Comparison of ENCODE assay signal across 19 mouse cellular contexts in genomic region chr5:67091766-67092165, GRCm38 (mm10). TPM values are rescaled to one million over a fixed set of nuclear protein-coding genes. Genes with fewer than 3 reads are reported as not detected.
DNase-seq lines count a peak whose midpoint lies in the region; ATAC-seq and TF ChIP-seq lines count a peak whose summit lies in the region.
"Had no signal": no experiment of that assay in that cellular context is flagged by ENCODE, and none has a peak within 500 bp of the region (broad histone marks: within the 10 kb centered on the region; RNA-seq: fewer than 3 reads in every experiment).

No protein-coding gene starts in this region.

- H3K9ac ChIP-seq in midbrain, embryonic 11.5 days (ENCODE audit: low read length): no peak overlapping the region
- no peak overlapping the region for H3K9ac ChIP-seq in hindbrain, embryonic 13.5 days
- H3K9ac ChIP-seq in midbrain, postnatal 0 days (replicated peaks; ENCODE audit: low read length, poor library complexity, severe bottlenecking): no peak overlapping the region
- H3K9ac ChIP-seq: intestine, embryonic 15.5 days; kidney, embryonic 15.5 days; lung, embryonic 14.5 days had no signal

- H3K4me2 ChIP-seq in midbrain, embryonic 11.5 days: no peak overlapping the region
- no peak overlapping the region for H3K4me2 ChIP-seq in hindbrain, embryonic 13.5 days
- no peak overlapping the region for H3K4me2 ChIP-seq in midbrain, postnatal 0 days (ENCODE audit: low read depth, low read length, poor library complexity, severe bottlenecking)
- H3K4me2 ChIP-seq: intestine, embryonic 15.5 days; kidney, embryonic 15.5 days; lung, embryonic 14.5 days had no signal

- H3K9me3 ChIP-seq in midbrain, embryonic 11.5 days (ENCODE audit: control insufficient read depth, low read length): no peaks in the 10 kb centered on the region
- no peaks in the 10 kb centered on the region for H3K9me3 ChIP-seq in midbrain, embryonic 10.5 days (replicated peaks)
- no peaks in the 10 kb centered on the region for H3K9me3 ChIP-seq in hindbrain, embryonic 13.5 days
- H3K9me3 ChIP-seq in midbrain, postnatal 0 days (ENCODE audit: low read length): no peaks in the 10 kb centered on the region
- H3K9me3 ChIP-seq: intestine, embryonic 15.5 days; kidney, embryonic 15.5 days had no signal

- peaks cover 4% of the 10 kb centered on the region for H3K4me1 ChIP-seq in midbrain, embryonic 11.5 days (ENCODE audit: control insufficient read depth, insufficient read depth, low read length)
- peaks cover 8% of the 10 kb centered on the region for H3K4me1 ChIP-seq in midbrain, embryonic 10.5 days
- H3K4me1 ChIP-seq in hindbrain, embryonic 13.5 days (replicated peaks): peaks cover 8% of the 10 kb centered on the region
- no peaks in the 10 kb centered on the region for H3K4me1 ChIP-seq in midbrain, postnatal 0 days (ENCODE audit: insufficient read depth, low read length)

- DNase-seq in midbrain, embryonic 11.5 days (ENCODE audit: low spot score, missing footprints): peak; percentile 69
- no peak for DNase-seq in midbrain, embryonic 10.5 days (ENCODE audit: low spot score)
- DNase-seq in adipocyte (ENCODE audit: low spot score): peak; percentile 36
- peak; percentile 88 for DNase-seq in midbrain, postnatal 0 days (ENCODE audit: low spot score)
- no peak for DNase-seq in thymus, postnatal 36 days
- DNase-seq in embryo, embryonic 9.5 days (ENCODE audit: extremely low spot score): no peak
- DNase-seq: adrenal gland, postnatal 36 days; cerebellum, postnatal 36 days; heart, adult 18-20 months; lung, embryonic 14.5 days; thymus, adult 2 months had no signal

- no peak for ATAC-seq in midbrain, embryonic 11.5 days (ENCODE audit: low FRiP score)
- peak; percentile 70 for ATAC-seq in hindbrain, embryonic 13.5 days (ENCODE audit: low FRiP score)
- ATAC-seq in midbrain, postnatal 0 days (ENCODE audit: low FRiP score): peak; percentile 49; the same call in 1 of the 2 replicates
- ATAC-seq: activated CD4-positive, CD25-positive, alpha-beta regulatory T cell, adult 4 months; intestine, embryonic 15.5 days had no signal

- peaks cover 63% of the 10 kb centered on the region for H3K27me3 ChIP-seq in midbrain, embryonic 11.5 days (ENCODE audit: control insufficient read depth, insufficient read depth, low read length)
- H3K27me3 ChIP-seq in midbrain, embryonic 10.5 days (ENCODE audit: low read depth, poor library complexity, severe bottlenecking): peaks cover 90% of the 10 kb centered on the region
- H3K27me3 ChIP-seq in hindbrain, embryonic 13.5 days: peaks cover 86% of the 10 kb centered on the region
- H3K27me3 ChIP-seq in midbrain, postnatal 0 days (ENCODE audit: insufficient read depth, low read length): peaks cover 60% of the 10 kb centered on the region

- no peak overlapping the region for H3K27ac ChIP-seq in midbrain, embryonic 11.5 days (ENCODE audit: low read depth, low read length)
- H3K27ac ChIP-seq in midbrain, embryonic 10.5 days (replicated peaks): no peak overlapping the region
- H3K27ac ChIP-seq in hindbrain, embryonic 13.5 days: no peak overlapping the region
- H3K27ac ChIP-seq in midbrain, postnatal 0 days (ENCODE audit: low read depth, low read length): no peak overlapping the region
- H3K27ac ChIP-seq: intestine, embryonic 15.5 days; kidney, embryonic 15.5 days; layer of hippocampus, adult 2 months had no signal

- TF ChIP-seq CTCF in midbrain, postnatal 0 days (IDR thresholded peaks at IDR 0.05): no peak

- no peaks in the 10 kb centered on the region for H3K36me3 ChIP-seq in midbrain, embryonic 11.5 days (ENCODE audit: control insufficient read depth, insufficient read depth, low read length)
- no peaks in the 10 kb centered on the region for H3K36me3 ChIP-seq in midbrain, embryonic 10.5 days
- H3K36me3 ChIP-seq in hindbrain, embryonic 13.5 days: no peaks in the 10 kb centered on the region
- no peaks in the 10 kb centered on the region for H3K36me3 ChIP-seq in midbrain, postnatal 0 days (ENCODE audit: insufficient read depth, low read length)
- H3K36me3 ChIP-seq: intestine, embryonic 15.5 days; kidney, embryonic 15.5 days had no signal

- H3K4me3 ChIP-seq in midbrain, embryonic 11.5 days (ENCODE audit: low read depth, low read length): no peak overlapping the region
- no peak overlapping the region for H3K4me3 ChIP-seq in midbrain, embryonic 10.5 days
- no peak overlapping the region for H3K4me3 ChIP-seq in hindbrain, embryonic 13.5 days
- no peak overlapping the region for H3K4me3 ChIP-seq in midbrain, postnatal 0 days (ENCODE audit: low read depth, low read length)
- H3K4me3 ChIP-seq: intestine, embryonic 15.5 days; kidney, embryonic 15.5 days; layer of hippocampus, adult 2 months had no signal

- WGBS in midbrain, embryonic 11.5 days: 30% methylated on average over 4 of the region's 4 CpGs
- WGBS in midbrain, embryonic 10.5 days: 29% methylated on average over 4 of the region's 4 CpGs
- WGBS in hindbrain, embryonic 13.5 days: 19% methylated on average over 4 of the region's 4 CpGs
- WGBS in midbrain, postnatal 0 days: 20% methylated on average over 4 of the region's 4 CpGs

RNA-seq across cellular contexts. Expression of gene Phox2b, which starts 7.3 kb away (rescaled TPM):
- 2.5 and 2.8 TPM in 2 replicates for polyA plus RNA-seq in midbrain, embryonic 11.5 days (2014; fragmentation: Nextera tagmentation; extraction: Ambion mirVana)
- polyA plus RNA-seq in midbrain, embryonic 10.5 days (2016; fragmentation: Nextera tagmentation; extraction: Ambion mirVana): 3.3 and 4.5 TPM in 2 replicates
- 32.3 and 38.4 TPM in 2 replicates for polyA plus RNA-seq in hindbrain, embryonic 13.5 days (2015; fragmentation: Nextera tagmentation; extraction: Ambion mirVana)
- 0.99 and 3.1 TPM in 2 replicates for total RNA-seq in midbrain, postnatal 0 days (2014; rRNA removed)
- polyA plus RNA-seq in midbrain, postnatal 0 days (2015; fragmentation: Nextera tagmentation; extraction: Ambion mirVana): 0.20 and 0.21 TPM in 2 replicates
- total RNA-seq: heart, adult 18-20 months; layer of hippocampus, adult 2 months; left cerebral cortex, postnatal 14 days; liver, adult 2 months had no signal
- polyA plus RNA-seq: heart, postnatal 0 days; liver, adult 2 months; thymus, adult 2 months had no signal

Comparison
In these comparisons a context has a peak if more than half of its experiments do, and no peak if none do; other contexts are left out.
1. DNase-seq: peak in midbrain, embryonic 11.5 days (single experiment), adipocyte (single experiment) and midbrain, postnatal 0 days (single experiment); none in midbrain, embryonic 10.5 days (single experiment), thymus, postnatal 36 days (0 of 2) and embryo, embryonic 9.5 days (single experiment).